Mouse (Mus musculus): ENCODE data around the gene Paf1. TPM values are rescaled to one million over a fixed set of nuclear protein-coding genes. Genes with fewer than 3 reads are reported as not detected.
"Not testable (repeated sequence)": the region's sequence is repeated elsewhere in the genome, so short reads cannot be mapped to it uniquely, and the experiment has no call there.

Gene Paf1
- total RNA-seq, 2 experiments from 2014 or later: 50.1 to 53.5 TPM

DNA sequence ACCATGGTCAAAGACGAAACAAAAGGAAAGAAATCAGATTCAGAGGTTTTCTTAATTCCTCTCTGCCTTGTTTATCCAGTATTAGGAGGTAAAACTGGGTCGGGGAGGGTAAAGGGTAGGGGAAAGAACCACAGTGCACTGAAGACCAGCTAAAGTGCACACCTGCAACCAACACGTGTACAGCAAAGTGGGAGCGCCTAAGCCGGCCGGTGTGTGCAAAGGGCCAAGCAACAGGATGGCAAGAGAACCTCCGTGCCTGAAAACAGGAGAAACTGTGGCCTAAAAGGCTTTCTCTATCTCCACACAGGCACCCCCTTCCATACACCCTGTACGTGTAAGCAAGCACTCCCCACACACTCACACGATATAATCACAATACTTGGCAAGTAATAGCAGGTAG lies 7.6 kb upstream of the Paf1 start:
- DNase-seq: no peak

DNA sequence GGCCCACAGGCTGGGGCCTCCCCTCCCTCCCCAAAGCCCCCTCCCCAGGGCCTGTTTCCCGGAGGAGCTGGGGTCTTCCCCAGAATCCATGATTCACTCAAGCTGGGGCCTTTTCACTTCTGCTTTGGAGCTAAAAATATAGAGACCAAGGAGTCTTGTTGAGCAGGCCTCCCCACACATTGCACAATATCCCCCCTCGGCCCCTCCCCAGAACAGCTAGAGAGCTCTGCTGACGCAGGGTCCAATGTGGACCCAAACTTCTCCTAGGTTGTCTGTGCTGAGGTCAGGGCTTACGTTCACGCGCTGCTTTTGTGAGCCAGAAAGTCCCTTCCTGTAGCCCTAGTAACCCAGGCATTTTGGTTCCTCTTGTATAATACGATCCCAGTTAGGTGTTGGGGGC lies 6.7 kb upstream of the Paf1 start:
- DNase-seq: no peak

DNA sequence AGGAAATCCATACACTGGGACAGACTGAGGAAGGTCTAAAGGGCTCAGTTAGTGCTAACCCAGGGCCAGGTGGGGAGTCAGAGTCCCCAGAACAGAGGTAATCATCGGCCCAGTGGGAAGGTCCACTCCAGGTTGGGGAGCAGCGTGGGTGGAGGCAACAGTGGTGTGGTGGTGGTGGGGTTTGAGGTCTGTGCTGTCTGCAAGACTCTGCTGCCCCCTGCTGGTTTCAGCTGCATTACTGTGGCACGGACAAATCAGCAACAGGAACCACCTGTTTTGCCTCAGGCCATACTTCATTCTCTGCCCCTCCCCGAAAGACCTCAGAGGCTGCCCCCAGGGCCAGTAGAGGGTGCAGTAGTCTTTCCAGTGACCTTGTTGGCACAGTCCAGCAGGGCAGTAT lies 6.3 kb upstream of the Paf1 start:
- DNase-seq: peak; percentile 92

DNA sequence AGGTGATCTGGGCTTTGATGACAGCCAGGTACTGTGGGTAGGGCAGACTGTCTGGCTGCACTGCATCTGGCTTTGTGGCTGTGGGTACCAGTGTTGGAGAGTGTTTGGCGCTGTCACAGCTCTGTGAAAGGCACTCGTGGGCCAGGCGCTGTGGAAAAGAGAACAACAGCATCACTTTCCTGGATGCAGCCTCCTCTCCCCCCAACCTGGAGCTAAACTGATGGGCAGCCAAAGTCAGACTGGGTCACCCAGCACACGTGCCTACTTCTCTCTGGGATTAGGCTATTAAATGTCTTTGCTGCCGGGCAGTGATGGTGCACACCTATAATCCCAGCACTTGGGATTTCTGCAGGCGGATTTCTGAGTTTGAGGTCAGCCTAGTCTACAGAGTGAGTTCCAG lies 5.9 kb upstream of the Paf1 start:
- DNase-seq: not testable (repeated sequence)

DNA sequence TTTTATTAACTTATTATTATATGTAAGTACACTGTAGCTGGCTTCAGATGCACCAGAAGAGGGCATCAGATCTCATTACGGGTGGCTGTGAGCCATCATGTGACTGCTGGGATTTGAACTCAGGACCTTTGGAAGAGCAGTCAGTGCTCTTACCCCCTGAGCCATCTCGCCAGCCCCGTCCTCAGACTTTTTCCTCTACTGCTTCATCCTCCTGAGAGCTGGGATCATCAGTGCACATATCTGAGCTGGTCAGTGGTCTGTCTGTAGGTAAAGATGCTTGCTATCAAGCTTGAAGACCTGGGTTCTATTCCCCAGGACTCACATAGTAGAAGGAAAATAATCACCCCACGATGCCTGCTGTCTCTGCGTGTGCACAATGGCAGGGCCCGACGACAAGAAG lies 5.4 kb upstream of the Paf1 start:
- not testable (repeated sequence) for DNase-seq

DNA sequence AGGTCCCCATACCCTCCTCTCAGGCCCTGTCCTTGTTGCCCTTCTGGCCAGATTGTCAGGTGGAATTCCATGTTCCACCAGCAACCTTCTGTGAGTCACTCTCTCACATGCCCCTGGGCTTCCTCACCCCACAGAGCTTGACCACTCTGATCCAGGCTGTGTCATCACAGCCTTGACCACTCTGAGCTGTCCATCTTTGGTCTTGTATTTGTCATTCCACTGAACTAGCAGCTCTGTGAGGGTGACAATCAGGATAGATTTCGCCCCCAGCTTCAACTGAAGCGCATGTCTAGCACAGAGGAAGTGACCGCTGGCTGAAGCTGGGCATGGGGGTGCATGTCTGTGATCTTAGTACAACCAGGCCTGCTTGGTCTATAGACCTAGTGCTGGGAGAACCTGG lies 2.4 kb upstream of the Paf1 start:
- DNase-seq: no peak

DNA sequence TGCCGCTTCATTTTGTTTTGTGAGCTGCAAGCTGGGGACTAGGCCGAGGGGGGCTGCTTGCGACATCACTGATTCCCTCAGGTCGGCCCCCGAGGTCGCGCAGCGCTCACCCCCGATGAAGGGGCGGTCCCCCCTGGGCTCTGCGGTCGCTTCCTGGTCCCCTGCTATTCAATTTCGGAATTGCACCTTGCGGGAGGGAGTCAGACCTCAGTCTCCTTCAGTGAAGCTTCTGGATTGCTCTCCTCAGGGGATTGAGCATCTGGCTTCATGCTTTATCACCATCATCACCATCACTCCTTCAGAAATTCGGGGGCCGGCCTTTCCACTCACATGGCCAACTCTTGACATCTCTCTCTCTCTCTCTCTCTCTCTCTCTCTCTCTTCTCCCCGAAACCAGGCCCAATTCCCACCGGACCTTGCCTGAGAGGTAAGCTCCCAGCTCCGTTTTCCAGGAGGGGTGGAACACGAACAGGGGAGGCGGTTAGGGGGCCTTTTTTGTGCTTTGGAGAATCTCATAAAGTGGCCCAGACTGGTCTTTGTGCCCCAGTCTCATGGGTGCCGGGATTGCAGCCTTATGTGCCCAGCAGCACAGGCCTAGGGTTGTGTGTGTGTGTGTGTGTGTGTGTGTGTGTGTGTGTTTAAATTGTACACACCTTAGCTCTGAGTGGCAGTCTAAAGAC lies 661 bp downstream of the Paf1 start:
- DNase-seq: no peak

DNA sequence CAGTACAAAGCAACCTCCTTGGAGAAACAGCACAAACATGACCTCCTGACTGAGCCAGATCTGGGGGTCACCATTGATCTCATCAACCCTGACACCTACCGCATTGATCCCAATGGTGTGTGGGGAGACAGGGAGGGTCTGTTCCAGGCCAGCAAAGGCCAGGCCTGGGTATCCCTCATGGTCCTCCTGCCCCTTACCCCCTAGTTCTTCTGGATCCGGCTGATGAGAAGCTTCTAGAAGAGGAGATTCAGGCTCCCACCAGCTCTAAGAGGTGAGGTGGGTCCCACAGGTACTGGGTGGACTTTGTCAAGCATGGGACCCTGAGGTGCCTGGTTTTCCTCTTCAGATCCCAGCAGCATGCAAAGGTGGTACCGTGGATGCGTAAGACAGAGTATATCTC lies 2.7 kb downstream of the Paf1 start:
- no peak for DNase-seq

DNA sequence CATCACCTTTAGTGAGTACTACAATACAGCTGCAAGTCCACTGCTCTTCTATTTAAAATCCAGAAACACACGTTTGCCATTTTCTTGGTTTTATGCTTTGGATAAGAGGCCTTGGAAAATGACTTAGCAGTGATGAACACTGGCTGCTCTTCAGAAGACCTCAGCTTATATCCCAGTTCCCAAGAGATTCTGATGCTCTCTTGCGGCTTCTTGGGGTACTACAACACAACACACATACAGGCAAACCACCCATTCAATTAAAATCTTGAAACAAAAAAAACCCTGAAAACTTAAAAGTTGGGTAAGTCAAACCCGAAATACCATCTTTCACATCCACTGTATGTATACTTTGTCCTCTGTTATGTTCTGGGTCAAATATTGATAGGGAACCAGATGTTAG lies 5.2 kb downstream of the Paf1 start:
- DNase-seq: peak; percentile 58

DNA sequence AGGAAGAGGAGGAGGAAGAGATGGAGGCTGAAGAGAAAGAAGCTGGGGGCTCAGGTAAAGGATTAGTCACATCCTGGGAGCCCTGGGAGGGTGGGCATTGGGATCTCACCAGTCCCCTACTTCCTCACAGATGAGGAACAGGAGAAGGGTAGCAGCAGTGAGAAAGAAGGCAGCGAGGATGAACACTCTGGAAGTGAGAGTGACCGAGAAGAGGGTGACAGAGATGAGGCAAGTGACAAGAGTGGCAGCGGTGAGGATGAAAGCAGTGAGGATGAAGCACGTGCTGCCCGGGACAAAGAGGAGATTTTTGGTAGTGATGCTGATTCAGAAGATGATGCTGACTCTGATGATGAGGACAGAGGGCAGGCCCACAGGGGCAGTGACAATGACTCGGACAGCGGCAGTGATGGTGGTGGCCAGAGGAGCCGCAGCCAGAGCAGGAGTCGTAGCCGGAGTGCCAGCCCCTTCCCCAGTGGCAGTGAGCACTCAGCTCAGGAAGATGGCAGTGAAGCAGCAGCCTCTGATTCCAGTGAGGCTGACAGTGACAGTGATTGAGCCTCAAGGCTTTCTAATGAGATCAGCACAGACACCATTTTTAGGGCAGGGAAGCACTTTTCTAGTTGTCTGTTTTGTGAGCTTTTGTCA lies 6.1 kb downstream of the Paf1 start:
- no peak for DNase-seq

DNA sequence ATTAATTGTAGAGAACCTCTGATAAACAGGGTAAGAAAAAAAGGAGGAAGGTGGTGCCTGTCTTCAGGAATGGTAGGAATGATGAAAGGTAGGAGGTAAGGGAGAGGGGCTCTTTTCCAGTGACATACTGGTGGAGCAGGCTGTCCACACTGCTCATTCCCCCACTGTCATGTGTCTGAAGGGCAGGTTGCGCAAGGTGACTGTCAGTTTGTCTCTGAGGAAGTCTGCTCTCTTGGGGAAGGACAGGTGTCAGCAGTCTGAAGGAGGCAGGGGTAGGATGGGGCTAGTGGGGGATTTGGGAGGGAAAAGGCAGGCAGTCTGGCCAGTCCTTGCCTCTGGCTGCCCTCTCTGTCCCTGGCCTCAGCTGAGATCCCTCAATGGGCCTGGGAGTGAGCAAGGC lies 8.3 kb downstream of the Paf1 start:
- DNase-seq: no peak

DNA sequence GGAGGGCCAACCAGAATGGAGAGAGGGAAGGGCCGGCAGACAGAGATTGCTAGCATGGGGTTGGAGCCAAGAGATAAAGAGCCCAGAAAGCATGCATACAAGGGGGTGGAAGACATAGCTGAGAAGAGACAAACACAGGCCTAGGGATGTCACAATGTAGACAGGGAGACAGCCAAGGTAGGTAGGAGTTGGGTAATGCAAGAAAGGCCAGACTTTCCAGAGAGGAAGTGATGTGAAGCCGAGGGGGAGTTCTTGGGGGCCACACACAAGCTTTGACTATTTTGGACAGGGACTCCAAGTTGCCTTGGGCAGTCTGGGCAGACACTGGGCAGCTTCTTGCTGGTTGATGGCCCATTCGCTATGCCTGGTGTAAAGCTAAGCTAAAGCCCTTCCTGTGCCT lies 9.2 kb downstream of the Paf1 start:
- no peak for DNase-seq

DNA sequence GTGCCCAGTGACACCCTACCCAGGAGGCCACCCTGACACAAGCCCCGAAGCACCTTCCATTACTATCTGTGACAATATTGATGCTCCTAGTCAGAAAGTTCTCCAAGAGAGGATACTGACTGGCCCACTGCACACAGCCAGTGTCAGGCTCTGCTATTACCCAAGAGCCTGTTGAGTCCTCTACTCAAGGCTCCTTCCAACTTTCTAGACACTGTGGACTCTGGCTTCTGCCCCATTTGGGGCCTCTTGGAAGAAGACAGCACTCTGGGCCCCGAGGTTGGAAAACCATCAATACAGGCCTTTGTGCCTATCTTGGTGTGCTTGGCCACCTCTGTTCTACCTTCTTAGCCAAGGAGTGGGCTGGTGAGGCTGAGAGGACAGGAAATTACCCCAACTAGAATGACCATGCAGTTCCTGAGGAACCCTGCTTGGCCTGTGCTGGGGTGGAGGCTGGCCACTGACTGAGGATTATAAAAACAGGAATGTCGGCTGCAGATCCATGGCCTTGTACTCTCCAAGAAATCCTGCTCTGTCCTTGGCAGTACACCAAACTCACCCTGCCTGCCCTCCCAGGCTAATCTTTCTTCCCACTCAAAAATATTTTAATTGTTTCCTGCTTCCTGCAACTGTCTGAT lies 18.2 kb downstream of the Paf1 start:
- peak; percentile 73 for DNase-seq

DNA sequence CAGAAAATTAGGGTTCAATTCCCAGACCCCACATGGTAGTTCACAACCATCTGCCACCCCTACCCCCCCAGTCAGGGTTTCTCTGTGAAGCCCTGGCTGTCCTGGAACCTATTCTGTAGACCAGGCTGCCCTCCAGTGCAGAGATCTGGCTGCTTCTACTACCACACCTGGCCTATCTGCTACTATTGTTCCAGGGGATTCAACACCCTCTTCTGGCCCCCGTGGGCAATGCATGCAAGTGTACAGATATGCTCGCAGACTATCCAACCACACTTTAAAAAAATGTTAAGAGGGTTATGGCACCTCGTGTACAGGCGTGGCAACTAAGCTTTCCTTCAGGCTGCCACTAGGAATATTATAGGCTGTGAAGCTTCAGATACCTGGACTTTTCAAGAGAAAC lies 20.1 kb downstream of the Paf1 start:
- no peak for DNase-seq

DNA sequence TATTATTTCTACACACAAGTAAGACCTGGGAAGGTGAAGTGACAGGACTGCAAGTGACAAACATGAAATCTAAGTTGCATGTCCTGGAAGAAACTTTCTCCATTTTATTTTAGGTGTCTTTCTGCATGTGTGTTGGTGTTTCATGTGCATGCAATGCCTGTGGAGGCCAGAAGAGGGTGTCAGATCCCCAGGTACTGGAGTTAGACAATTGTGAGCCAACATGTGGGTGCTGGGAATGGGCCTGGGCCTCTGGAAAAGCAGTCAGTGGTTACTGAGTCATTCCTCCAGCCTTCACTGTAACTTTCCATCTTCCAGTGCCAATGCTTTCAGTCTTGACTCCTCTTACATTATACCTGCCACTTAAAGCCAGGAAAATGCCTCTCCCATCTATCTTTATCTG lies 24.6 kb downstream of the Paf1 start:
- DNase-seq: no peak

DNA sequence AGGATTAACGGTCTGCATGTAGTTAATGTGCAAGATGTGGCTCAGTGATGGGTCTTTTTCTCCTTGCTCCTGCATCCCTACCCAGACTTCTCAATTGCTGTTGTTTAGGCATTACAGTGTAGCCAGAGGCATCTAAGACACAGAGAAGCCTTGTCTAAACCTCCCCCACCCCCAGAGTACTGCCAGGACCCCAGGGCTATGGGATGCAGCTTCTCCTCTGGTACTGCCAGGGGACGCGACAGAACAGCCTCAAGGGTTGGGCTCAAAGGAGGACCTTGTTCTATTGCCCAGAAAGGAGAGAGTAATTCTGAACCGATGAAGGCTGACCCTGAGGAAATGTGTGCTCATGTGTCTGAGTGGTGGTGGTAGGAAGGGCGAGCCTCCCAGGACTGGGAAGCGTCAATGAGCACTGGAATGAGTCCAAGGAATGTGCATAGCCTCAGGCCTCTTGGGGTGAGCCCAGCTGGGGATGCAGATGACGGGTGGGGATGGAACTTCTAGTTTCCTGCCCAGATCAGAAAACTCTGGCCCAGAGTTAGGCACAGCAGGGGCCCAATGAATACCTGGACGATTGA lies 25.4 kb downstream of the Paf1 start:
- peak; percentile 73 for DNase-seq

DNA sequence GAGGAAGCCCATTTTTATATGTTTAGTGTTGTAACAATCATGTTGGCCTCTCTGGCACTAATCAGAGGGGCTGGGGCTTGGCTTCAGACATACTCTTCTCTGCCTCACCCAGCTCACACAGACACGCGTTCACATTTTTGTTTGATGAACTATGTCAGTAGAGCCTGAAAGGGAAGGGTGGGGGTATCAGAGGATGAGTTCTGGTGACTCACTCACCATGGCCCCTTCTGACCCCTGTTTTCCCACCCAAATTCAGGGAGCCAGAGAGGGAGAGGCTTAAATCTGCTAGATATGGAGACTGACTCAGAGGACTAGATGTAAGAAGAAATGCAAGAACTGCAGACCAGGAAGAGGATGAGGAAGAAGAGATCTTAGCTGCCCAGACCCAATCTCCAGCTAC lies 26.7 kb downstream of the Paf1 start:
- no peak for DNase-seq

DNA sequence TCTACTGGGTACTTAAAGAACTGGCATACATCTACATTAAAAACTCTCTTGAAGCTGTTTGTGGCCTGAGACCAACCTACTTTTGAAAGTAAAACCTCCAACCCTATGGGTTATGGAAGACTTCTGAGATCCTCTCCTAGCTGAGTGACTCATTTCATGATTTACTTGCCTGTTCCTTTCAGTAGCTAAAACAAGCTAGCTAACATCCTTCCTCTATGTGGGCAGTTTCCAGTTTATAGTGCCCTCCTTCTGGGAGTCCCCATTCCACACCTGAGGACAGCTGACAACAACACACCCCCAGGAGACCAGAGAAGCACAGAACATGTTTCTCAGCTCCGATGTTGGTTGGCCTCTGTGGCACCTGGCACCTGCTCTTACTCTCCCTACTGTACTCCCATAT lies 30.3 kb downstream of the Paf1 start:
- DNase-seq: no peak

DNA sequence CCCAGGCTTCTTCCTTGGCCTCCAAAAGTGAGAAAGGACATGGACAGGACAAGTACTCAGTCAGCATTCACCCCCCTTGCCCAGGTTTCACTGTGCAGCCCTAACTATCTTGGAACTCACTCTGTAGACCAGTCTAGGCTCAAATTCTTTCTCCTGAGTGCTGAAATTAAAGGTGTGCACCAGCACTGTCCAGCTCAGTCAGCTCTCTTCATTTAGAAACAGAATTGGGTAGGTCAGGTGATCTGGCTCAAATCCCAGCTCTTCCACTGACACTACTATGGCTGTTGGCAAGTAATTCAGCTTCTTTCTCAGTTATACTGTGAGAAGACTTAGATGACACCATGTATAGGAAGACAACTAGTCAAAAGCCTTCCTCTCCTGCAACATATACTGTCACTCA lies 35.0 kb downstream of the Paf1 start:
- DNase-seq: peak; percentile 34

DNA sequence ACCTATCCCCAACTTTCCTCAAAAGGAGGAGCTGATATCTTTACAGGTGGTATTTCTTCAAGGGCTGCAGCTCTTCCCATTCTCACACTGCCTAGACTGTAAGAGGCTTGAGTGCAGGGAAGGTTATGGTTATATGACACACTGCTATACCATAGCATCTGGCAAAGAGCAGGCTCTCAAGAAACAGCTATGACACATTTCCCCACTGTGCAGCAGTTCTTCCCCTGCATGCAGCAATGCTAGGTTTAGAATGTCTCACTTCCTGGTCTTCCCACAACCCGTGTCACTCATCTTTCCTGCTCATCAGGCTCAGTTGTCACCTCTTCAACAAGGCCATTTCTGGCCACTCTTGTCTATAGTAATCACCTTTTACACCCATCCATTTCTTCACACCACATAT lies 37.8 kb downstream of the Paf1 start:
- no peak for DNase-seq

DNA sequence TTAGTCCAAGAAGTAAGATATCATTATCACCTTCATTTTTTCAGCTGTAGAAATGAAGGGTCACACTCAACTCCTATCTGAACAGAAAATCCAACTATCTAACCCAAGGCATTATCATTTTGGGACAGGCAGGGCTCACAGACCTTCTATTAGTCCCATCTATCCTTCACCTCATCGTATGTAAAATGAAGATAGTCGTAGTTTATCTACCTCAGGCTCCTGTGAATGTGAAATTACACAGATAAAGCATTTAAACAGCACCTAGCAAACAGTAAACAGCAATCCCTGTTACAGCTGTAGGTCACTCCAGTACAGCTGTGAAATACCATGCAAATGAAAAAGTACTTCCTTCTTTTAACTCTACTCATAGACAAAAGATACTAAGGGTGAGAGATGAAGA lies 39.5 kb downstream of the Paf1 start:
- DNase-seq: no peak

DNA sequence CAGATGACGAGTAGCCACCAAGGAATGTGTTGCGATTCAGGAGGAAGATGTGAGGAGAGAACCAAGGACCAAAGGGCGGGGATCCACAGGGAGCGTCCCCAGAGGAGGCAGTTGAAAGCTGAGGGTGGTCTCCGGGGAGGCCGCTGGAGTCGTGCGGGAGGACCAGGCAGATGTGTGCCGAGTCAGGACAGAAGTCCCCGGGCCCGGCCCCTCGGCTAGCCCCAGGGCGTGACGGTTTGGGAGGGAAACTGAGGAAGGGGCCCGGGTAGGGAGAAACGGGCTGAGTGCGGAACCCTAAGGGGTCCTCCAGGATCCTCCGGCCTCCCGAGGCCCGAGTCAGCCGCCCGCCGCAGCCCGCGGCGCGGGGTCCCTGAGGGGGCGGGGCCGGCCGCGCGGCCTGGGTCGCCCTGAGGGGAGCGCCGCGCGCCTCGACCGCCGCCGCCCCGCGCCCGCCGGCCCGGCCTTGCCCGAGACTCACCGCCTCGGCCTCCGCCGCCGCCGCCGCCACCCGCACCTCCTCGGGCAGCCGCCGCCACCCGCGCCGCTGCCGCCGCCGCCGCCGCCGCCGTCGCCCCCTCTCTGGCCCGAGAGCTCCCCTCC lies 43.0 kb downstream of the Paf1 start:
- peak; percentile 45 for DNase-seq

DNA sequence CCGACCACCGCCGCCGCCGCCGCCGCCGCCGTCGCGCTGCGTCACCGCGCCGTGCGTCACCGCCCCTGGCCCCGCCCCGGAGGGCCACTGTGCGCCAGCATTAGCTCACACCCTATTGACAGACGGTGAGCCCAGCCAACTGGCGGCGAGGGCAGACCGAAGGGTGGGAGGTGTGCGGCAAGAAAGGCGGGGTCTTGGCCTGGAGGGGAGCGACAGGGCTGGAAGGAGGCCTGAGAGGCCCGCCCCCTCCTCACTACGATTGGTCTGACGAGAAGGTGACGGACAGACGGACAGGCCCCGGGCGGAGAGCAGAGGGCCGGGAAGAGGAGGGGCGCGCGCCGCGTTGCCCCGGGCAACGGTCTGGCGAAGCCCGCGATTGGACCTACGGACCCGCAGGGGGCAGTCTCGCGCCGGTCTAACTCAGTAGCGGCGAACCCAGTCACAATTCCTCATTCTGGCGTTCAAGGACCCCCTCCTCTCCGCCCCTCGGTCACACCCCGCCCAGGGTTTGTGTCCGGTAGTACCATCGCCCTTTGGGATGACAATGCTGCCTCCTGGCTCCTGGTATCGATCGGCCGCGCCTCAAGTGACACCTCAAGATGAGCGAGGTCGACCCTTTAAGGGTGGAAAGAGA lies 43.6 kb downstream of the Paf1 start:
- peak; percentile 100 for DNase-seq
